ENCODE assay signal across 15 mouse cellular contexts in genomic region chr1:193042760-193043295, GRCm38 (mm10). TPM values are rescaled to one million over a fixed set of nuclear protein-coding genes. Genes with fewer than 3 reads are reported as not detected.
"Had no signal": no experiment of that assay in that cellular context is flagged by ENCODE, and none has a peak within 500 bp of the region (broad histone marks: within the 10 kb centered on the region; RNA-seq: fewer than 3 reads in every experiment).

No protein-coding gene starts in this region.

- H3K4me2 ChIP-seq: kidney, embryonic 15.5 days; limb, embryonic 12.5 days; midbrain, embryonic 12.5 days; neural tube, embryonic 13.5 days; stomach, embryonic 15.5 days had no signal

- H3K9ac ChIP-seq: kidney, embryonic 15.5 days; limb, embryonic 12.5 days; liver, embryonic 14.5 days; midbrain, embryonic 12.5 days; neural tube, embryonic 13.5 days; stomach, embryonic 15.5 days had no signal

- H3K4me1 ChIP-seq: kidney, embryonic 15.5 days; limb, embryonic 12.5 days; midbrain, embryonic 12.5 days; neural tube, embryonic 13.5 days; stomach, embryonic 15.5 days had no signal

- ATAC-seq: intestine, embryonic 16.5 days; midbrain, embryonic 16.5 days had no signal

- H3K9me3 ChIP-seq: kidney, embryonic 15.5 days; limb, embryonic 12.5 days; midbrain, embryonic 12.5 days; neural tube, embryonic 13.5 days; stomach, embryonic 15.5 days had no signal

- H3K27ac ChIP-seq: kidney, embryonic 15.5 days; limb, embryonic 12.5 days; liver, embryonic 14.5 days; midbrain, embryonic 12.5 days; neural tube, embryonic 13.5 days; stomach, embryonic 15.5 days had no signal

- H3K36me3 ChIP-seq: kidney, embryonic 15.5 days; limb, embryonic 12.5 days; midbrain, embryonic 12.5 days; neural tube, embryonic 13.5 days; stomach, embryonic 15.5 days had no signal

- DNase-seq: kidney, adult 2 months; kidney, postnatal 14 days; liver; lung, adult 18-20 months; thymus, adult 2 months; thymus, postnatal 25 days had no signal

- H3K4me3 ChIP-seq: kidney, embryonic 15.5 days; limb, embryonic 12.5 days; midbrain, embryonic 12.5 days; neural tube, embryonic 13.5 days; stomach, embryonic 15.5 days had no signal

- H3K27me3 ChIP-seq: kidney, embryonic 15.5 days; midbrain, embryonic 12.5 days; neural tube, embryonic 13.5 days; stomach, embryonic 15.5 days had no signal

RNA-seq across cellular contexts. Expression of gene Syt14, which starts 7.3 kb away (rescaled TPM):
- total RNA-seq: megakaryocyte-erythroid progenitor cell, adult 5-6 weeks had no signal
